Mouse (Mus musculus): ENCODE data around the gene Blzf1.

DNA sequence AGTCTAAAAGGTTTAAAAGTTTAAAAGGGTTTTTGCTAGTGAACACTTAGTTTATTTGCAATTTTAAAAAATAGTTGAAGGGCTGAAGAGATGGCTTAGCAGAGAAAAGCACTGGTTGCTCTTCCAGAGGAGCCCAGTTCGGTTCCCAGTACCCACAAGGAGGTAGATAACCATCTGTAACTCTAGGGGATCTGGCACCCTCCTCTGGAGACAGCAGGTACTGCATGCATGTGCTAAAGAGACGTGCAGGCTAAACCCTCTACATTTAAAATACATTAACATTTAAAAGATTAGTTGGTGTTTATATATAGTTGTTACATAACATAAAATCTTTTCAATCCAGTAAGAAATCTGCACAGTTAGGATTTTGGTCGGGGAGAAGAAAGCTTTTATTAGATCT, 34.9 kb upstream of the Blzf1 start:
- TF ChIP-seq POLR2A (IDR thresholded peaks at IDR 0.05; ENCODE audit: insufficient read depth, low read depth, low read length) (no peak), CTCF (IDR thresholded peaks at IDR 0.05; ENCODE audit: insufficient read depth, low read depth, low read length) (no peak)
